Mouse (Mus musculus) thymus, adult 2 months (tissue): ENCODE measurements at regions not wholly inside any gene's neighbourhood (a gene's known extent, or its start where the extent isn't known, plus 50 kb on each side); places are given as distances from the start of the nearest gene placed in this dataset.

Experiments
- CTCF ChIP-seq: fragments of 200-500 bp; IDR thresholded peaks from 2 replicates; pipeline ENCODE4 v1.5.1; 2012; ENCODE audit warnings: mild to moderate bottlenecking, control low read depth, low read length, moderate library complexity, borderline replicate concordance; ENCODE audit not compliant: control insufficient read depth, poor library complexity, insufficient read depth; ENCODE audit errors: extremely low read depth
- POLR2A ChIP-seq: fragments of 200-500 bp; IDR thresholded peaks from 2 replicates; pipeline ENCODE4 v1.6.1; 2012; ENCODE audit warnings: mild to moderate bottlenecking, low read length, control low read depth, moderate library complexity; ENCODE audit not compliant: control insufficient read depth, poor library complexity, insufficient read depth; ENCODE audit errors: extremely low read depth

- no peak for TF ChIP-seq POLR2A
- TF ChIP-seq CTCF, result no peak
These were observed 323.2 kb upstream of the Gm5148 start for GRCm38 (mm10) chr3:38047445-38047844.
